Mouse (Mus musculus): Measurements from ENCODE around the gene Olfml2b. TPM values are rescaled to one million over a fixed set of nuclear protein-coding genes. Genes with fewer than 3 reads are reported as not detected.

Gene Olfml2b
- polyA plus RNA-seq, 1 experiment from 2014 or later, result 33.6 TPM

- WGBS, result 76% methylated on average over 6 of the region's 6 CpGs
- no peak for TF ChIP-seq EP300 (optimal IDR thresholded peaks at IDR 0.05)
- no peak for TF ChIP-seq CTCF (IDR thresholded peaks at IDR 0.05; ENCODE audit: low read depth)
Observed at GRCm38 (mm10) chr1:170695326-170695725, 51.0 kb downstream of the Olfml2b start.

GRCm38 (mm10) chr1:170696996-170697395 lies 52.7 kb downstream of the Olfml2b start:
- Histone ChIP-seq H3K4me3 (ENCODE audit: low read depth, low read length) (no peak overlapping the region), H3K4me2 (replicated peaks; ENCODE audit: low read depth) (no peak overlapping the region), H3K36me3 (ENCODE audit: control insufficient read depth, insufficient read depth, low read length) (no peaks in the 10 kb centered on the region), H3K27ac (replicated peaks) (no peak overlapping the region), H3K4me1 (replicated peaks; ENCODE audit: control insufficient read depth, insufficient read depth) (no peaks in the 10 kb centered on the region), H3K9ac (ENCODE audit: low read length) (no peak overlapping the region), H3K27me3 (ENCODE audit: control insufficient read depth, insufficient read depth, low read length) (no peaks in the 10 kb centered on the region), H3K9me3 (ENCODE audit: control insufficient read depth, low read length) (no peaks in the 10 kb centered on the region)
- 93% methylated on average over 8 of the region's 8 CpGs for WGBS
- TF ChIP-seq CTCF (IDR thresholded peaks at IDR 0.05; ENCODE audit: low read depth) (no peak), EP300 (optimal IDR thresholded peaks at IDR 0.05) (no peak)
- ATAC-seq (ENCODE audit: low FRiP score, low TSS enrichment) (no peak), DNase-seq (ENCODE audit: low spot score) (no peak)

More at GRCm38 (mm10) chr1:170695326-170695725, 51.0 kb downstream of the Olfml2b start:
- Histone ChIP-seq H3K9me3 (ENCODE audit: control insufficient read depth, low read length) (no peaks in the 10 kb centered on the region), H3K4me3 (ENCODE audit: low read depth, low read length) (no peak overlapping the region), H3K9ac (ENCODE audit: low read length) (no peak overlapping the region), H3K27ac (replicated peaks) (no peak overlapping the region), H3K4me1 (replicated peaks; ENCODE audit: control insufficient read depth, insufficient read depth) (no peaks in the 10 kb centered on the region), H3K27me3 (ENCODE audit: control insufficient read depth, insufficient read depth, low read length) (no peaks in the 10 kb centered on the region), H3K4me2 (replicated peaks; ENCODE audit: low read depth) (no peak overlapping the region), H3K36me3 (ENCODE audit: control insufficient read depth, insufficient read depth, low read length) (no peaks in the 10 kb centered on the region)
- no peak for DNase-seq (ENCODE audit: low spot score)
- no peak for ATAC-seq (ENCODE audit: low FRiP score, low TSS enrichment)

GRCm38 (mm10) chr1:170697771-170698356 lies 53.5 kb downstream of the Olfml2b start:
- no peak for TF ChIP-seq CTCF (IDR thresholded peaks at IDR 0.05; ENCODE audit: low read depth)
- no peak for TF ChIP-seq EP300 (optimal IDR thresholded peaks at IDR 0.05)
- 83% methylated on average over 7 of the region's 7 CpGs for WGBS
- Histone ChIP-seq H3K9me3 (ENCODE audit: control insufficient read depth, low read length) (no peaks in the 10 kb centered on the region), H3K4me2 (replicated peaks; ENCODE audit: low read depth) (no peak overlapping the region), H3K27me3 (ENCODE audit: control insufficient read depth, insufficient read depth, low read length) (no peaks in the 10 kb centered on the region), H3K4me1 (replicated peaks; ENCODE audit: control insufficient read depth, insufficient read depth) (no peaks in the 10 kb centered on the region), H3K27ac (replicated peaks) (no peak overlapping the region), H3K9ac (ENCODE audit: low read length) (no peak overlapping the region), H3K4me3 (ENCODE audit: low read depth, low read length) (no peak overlapping the region), H3K36me3 (ENCODE audit: control insufficient read depth, insufficient read depth, low read length) (no peaks in the 10 kb centered on the region)
- no peak for DNase-seq (ENCODE audit: low spot score)
- ATAC-seq (ENCODE audit: low FRiP score, low TSS enrichment), result no peak

GRCm38 (mm10) chr1:170698771-170699170 lies 54.4 kb downstream of the Olfml2b start:
- no peaks in the 10 kb centered on the region for H3K9me3 ChIP-seq (ENCODE audit: control insufficient read depth, low read length)
- no peak for TF ChIP-seq EP300 (optimal IDR thresholded peaks at IDR 0.05)
- TF ChIP-seq CTCF (IDR thresholded peaks at IDR 0.05; ENCODE audit: low read depth), result no peak
- no peaks in the 10 kb centered on the region for H3K36me3 ChIP-seq (ENCODE audit: control insufficient read depth, insufficient read depth, low read length)
- ATAC-seq (ENCODE audit: low FRiP score, low TSS enrichment) (no peak), DNase-seq (ENCODE audit: low spot score) (no peak)
- H3K4me1 ChIP-seq (replicated peaks; ENCODE audit: control insufficient read depth, insufficient read depth), result no peaks in the 10 kb centered on the region
- H3K4me2 ChIP-seq (replicated peaks; ENCODE audit: low read depth), result no peak overlapping the region
- H3K9ac ChIP-seq (ENCODE audit: low read length), result no peak overlapping the region
- H3K27me3 ChIP-seq (ENCODE audit: control insufficient read depth, insufficient read depth, low read length), result no peaks in the 10 kb centered on the region
- H3K27ac ChIP-seq (replicated peaks), result peak overlapping the region; percentile 65
- WGBS, result 59% methylated on average over 3 of the region's 3 CpGs
- no peak overlapping the region for H3K4me3 ChIP-seq (ENCODE audit: low read depth, low read length)

- H3K27me3 ChIP-seq (ENCODE audit: control insufficient read depth, insufficient read depth, low read length), result no peaks in the 10 kb centered on the region
- no peak overlapping the region for H3K4me2 ChIP-seq (replicated peaks; ENCODE audit: low read depth)
- H3K9ac ChIP-seq (ENCODE audit: low read length), result no peak overlapping the region
- no peak overlapping the region for H3K4me3 ChIP-seq (ENCODE audit: low read depth, low read length)
- H3K9me3 ChIP-seq (ENCODE audit: control insufficient read depth, low read length), result no peaks in the 10 kb centered on the region
- no peak for TF ChIP-seq EP300 (optimal IDR thresholded peaks at IDR 0.05)
- no peak for TF ChIP-seq CTCF (IDR thresholded peaks at IDR 0.05; ENCODE audit: low read depth)
- no peaks in the 10 kb centered on the region for H3K4me1 ChIP-seq (replicated peaks; ENCODE audit: control insufficient read depth, insufficient read depth)
- H3K27ac ChIP-seq (replicated peaks), result peak overlapping the region; percentile 40; the same call in 1 of the 2 replicates
- 49% methylated on average over 9 of the region's 9 CpGs for WGBS
- DNase-seq (ENCODE audit: low spot score) (no peak), ATAC-seq (ENCODE audit: low FRiP score, low TSS enrichment) (peak; percentile 69; the same call in 1 of the 2 replicates)
- H3K36me3 ChIP-seq (ENCODE audit: control insufficient read depth, insufficient read depth, low read length), result no peaks in the 10 kb centered on the region
Observed at GRCm38 (mm10) chr1:170699553-170699952, 55.2 kb downstream of the Olfml2b start.

GRCm38 (mm10) chr1:170700496-170701027 lies 56.2 kb downstream of the Olfml2b start:
- Histone ChIP-seq H3K4me3 (ENCODE audit: low read depth, low read length) (no peak overlapping the region), H3K9ac (ENCODE audit: low read length) (no peak overlapping the region), H3K4me1 (replicated peaks; ENCODE audit: control insufficient read depth, insufficient read depth) (no peaks in the 10 kb centered on the region), H3K4me2 (replicated peaks; ENCODE audit: low read depth) (no peak overlapping the region), H3K36me3 (ENCODE audit: control insufficient read depth, insufficient read depth, low read length) (no peaks in the 10 kb centered on the region), H3K9me3 (ENCODE audit: control insufficient read depth, low read length) (no peaks in the 10 kb centered on the region), H3K27me3 (ENCODE audit: control insufficient read depth, insufficient read depth, low read length) (no peaks in the 10 kb centered on the region), H3K27ac (replicated peaks) (no peak overlapping the region)
- WGBS, result 78% methylated on average over 3 of the region's 3 CpGs
- TF ChIP-seq EP300 (optimal IDR thresholded peaks at IDR 0.05), result no peak
- TF ChIP-seq CTCF (IDR thresholded peaks at IDR 0.05; ENCODE audit: low read depth), result no peak
- DNase-seq (ENCODE audit: low spot score), result no peak
- no peak for ATAC-seq (ENCODE audit: low FRiP score, low TSS enrichment)
